Mouse (Mus musculus): ENCODE measurements at regions not wholly inside any gene's neighbourhood (a gene's known extent, or its start where the extent isn't known, plus 50 kb on each side); places are given as distances from the start of the nearest gene placed in this dataset.

DNA sequence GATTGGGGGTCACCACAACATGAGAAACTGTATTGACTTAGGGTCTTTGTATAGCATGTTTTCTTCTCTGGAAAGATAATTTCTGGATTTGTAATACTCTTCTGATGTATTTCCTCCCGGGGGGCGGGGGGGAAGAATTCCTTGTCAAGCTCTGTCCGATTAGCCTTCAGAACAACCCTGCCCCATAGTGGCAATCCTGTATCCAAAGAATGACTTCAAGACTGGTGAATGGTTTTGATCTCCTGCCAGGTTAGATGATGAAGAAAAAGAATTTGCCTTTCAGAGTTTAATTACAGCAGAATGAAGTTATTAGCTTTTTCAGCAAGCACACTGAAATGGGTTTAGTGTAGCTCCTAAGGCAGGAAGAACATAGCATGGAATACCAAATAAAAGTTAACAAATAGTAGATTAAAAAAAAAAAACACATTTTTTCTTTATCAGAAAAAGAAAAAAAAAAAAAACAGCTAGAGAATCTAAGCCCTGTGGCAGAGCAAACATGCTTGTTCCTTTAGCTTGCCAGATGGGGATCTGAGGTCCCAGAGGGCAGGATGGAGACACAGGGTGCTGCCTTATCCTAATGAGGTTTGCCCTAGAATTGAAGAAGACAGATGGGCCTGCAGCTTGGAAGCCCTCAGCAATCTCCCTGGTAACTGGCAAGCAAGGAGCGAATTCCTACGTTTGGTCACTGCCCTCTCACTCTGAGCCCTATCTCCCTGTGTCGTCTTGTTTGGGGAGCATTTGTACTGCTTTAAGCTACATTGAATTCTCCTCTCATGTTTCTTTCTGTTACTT lies 280.9 kb upstream of the Gm9972 start:
- Histone ChIP-seq H3K4me3 (ENCODE audit: low read depth, low read length) (no peak overlapping the region), H3K9ac (ENCODE audit: low read depth, low read length) (no peak overlapping the region), H3K36me3 (ENCODE audit: control insufficient read depth, insufficient read depth) (no peaks in the 10 kb centered on the region), H3K4me1 (replicated peaks; ENCODE audit: control insufficient read depth, insufficient read depth, low read length) (no peaks in the 10 kb centered on the region), H3K27ac (ENCODE audit: low read depth, low read length) (no peak overlapping the region), H3K27me3 (replicated peaks; ENCODE audit: control insufficient read depth, insufficient read depth, low read length) (no peaks in the 10 kb centered on the region), H3K9me3 (ENCODE audit: control insufficient read depth) (no peaks in the 10 kb centered on the region), H3K4me2 (replicated peaks; ENCODE audit: low read depth) (no peak overlapping the region)
- ATAC-seq, result no peak
- no peak for TF ChIP-seq CTCF (IDR thresholded peaks at IDR 0.05; ENCODE audit: low read depth)
- WGBS, result 66% methylated on average over 6 of the region's 6 CpGs

- H3K4me2 ChIP-seq (replicated peaks; ENCODE audit: low read depth), result no peak overlapping the region
- ATAC-seq, result no peak
- H3K4me1 ChIP-seq (replicated peaks; ENCODE audit: control insufficient read depth, insufficient read depth, low read length), result no peaks in the 10 kb centered on the region
- no peak overlapping the region for H3K9ac ChIP-seq (ENCODE audit: low read depth, low read length)
- H3K27me3 ChIP-seq (replicated peaks; ENCODE audit: control insufficient read depth, insufficient read depth, low read length), result no peaks in the 10 kb centered on the region
- H3K27ac ChIP-seq (ENCODE audit: low read depth, low read length), result no peak overlapping the region
- 71% methylated on average over 4 of the region's 4 CpGs for WGBS
- TF ChIP-seq CTCF (IDR thresholded peaks at IDR 0.05; ENCODE audit: low read depth), result no peak
- no peaks in the 10 kb centered on the region for H3K36me3 ChIP-seq (ENCODE audit: control insufficient read depth, insufficient read depth)
- H3K4me3 ChIP-seq (ENCODE audit: low read depth, low read length), result no peak overlapping the region
- no peaks in the 10 kb centered on the region for H3K9me3 ChIP-seq (ENCODE audit: control insufficient read depth)
Measured at GRCm38 (mm10) chr11:42755415-42755814, 280.1 kb upstream of the Gm9972 start.

GRCm38 (mm10) chr11:42765213-42765612 lies 270.3 kb upstream of the Gm9972 start:
- no peak overlapping the region for H3K9ac ChIP-seq (ENCODE audit: low read depth, low read length)
- no peak overlapping the region for H3K4me2 ChIP-seq (replicated peaks; ENCODE audit: low read depth)
- no peaks in the 10 kb centered on the region for H3K36me3 ChIP-seq (ENCODE audit: control insufficient read depth, insufficient read depth)
- H3K9me3 ChIP-seq (ENCODE audit: control insufficient read depth), result no peaks in the 10 kb centered on the region
- H3K4me1 ChIP-seq (replicated peaks; ENCODE audit: control insufficient read depth, insufficient read depth, low read length), result no peaks in the 10 kb centered on the region
- no peak for TF ChIP-seq CTCF (IDR thresholded peaks at IDR 0.05; ENCODE audit: low read depth)
- H3K27ac ChIP-seq (ENCODE audit: low read depth, low read length), result no peak overlapping the region
- ATAC-seq, result no peak
- H3K27me3 ChIP-seq (replicated peaks; ENCODE audit: control insufficient read depth, insufficient read depth, low read length), result no peaks in the 10 kb centered on the region
- H3K4me3 ChIP-seq (ENCODE audit: low read depth, low read length), result no peak overlapping the region

DNA sequence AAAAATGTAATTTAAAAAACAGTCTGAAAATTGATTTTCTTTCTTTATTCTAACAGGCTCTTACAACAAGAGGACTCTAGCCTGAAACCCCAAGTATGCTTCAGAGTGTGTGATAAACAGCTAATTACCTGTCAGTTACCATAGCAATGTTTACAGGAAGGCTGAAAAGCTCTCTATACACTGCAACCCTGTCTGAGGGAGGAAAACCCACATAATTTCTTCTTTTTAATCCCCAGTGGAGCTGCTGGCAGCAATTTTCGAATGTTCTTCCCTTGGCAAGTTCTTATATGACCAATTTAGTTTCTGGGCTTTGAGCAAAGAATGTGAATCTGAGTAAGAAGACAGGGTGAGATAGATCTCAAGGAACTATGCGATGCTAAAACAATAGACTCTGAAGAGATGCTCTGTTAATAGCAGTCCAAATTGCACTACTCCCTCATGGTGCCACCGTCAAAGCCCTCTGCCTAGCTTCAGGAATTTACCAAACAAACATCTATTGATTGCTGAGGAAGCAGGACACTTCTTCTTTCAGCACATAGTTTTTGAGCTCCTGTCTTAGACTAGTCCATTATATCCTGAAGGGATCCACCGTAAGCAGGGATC lies 260.4 kb upstream of the Gm9972 start:
- H3K36me3 ChIP-seq (ENCODE audit: control insufficient read depth, insufficient read depth), result no peaks in the 10 kb centered on the region
- TF ChIP-seq CTCF (IDR thresholded peaks at IDR 0.05; ENCODE audit: low read depth), result no peak
- H3K4me1 ChIP-seq (replicated peaks; ENCODE audit: control insufficient read depth, insufficient read depth, low read length), result no peaks in the 10 kb centered on the region
- no peaks in the 10 kb centered on the region for H3K27me3 ChIP-seq (replicated peaks; ENCODE audit: control insufficient read depth, insufficient read depth, low read length)
- no peaks in the 10 kb centered on the region for H3K9me3 ChIP-seq (ENCODE audit: control insufficient read depth)
- H3K4me3 ChIP-seq (ENCODE audit: low read depth, low read length), result no peak overlapping the region
- 57% methylated on average over 4 of the region's 4 CpGs for WGBS
- no peak for ATAC-seq
- no peak overlapping the region for H3K27ac ChIP-seq (ENCODE audit: low read depth, low read length)
- no peak overlapping the region for H3K9ac ChIP-seq (ENCODE audit: low read depth, low read length)
- H3K4me2 ChIP-seq (replicated peaks; ENCODE audit: low read depth), result no peak overlapping the region

GRCm38 (mm10) chr11:42811487-42811886 lies 224.1 kb upstream of the Gm9972 start:
- Histone ChIP-seq H3K9me3 (ENCODE audit: control insufficient read depth) (no peaks in the 10 kb centered on the region), H3K36me3 (ENCODE audit: control insufficient read depth, insufficient read depth) (no peaks in the 10 kb centered on the region), H3K4me2 (replicated peaks; ENCODE audit: low read depth) (no peak overlapping the region), H3K9ac (ENCODE audit: low read depth, low read length) (no peak overlapping the region), H3K4me1 (replicated peaks; ENCODE audit: control insufficient read depth, insufficient read depth, low read length) (no peaks in the 10 kb centered on the region), H3K27ac (ENCODE audit: low read depth, low read length) (no peak overlapping the region), H3K4me3 (ENCODE audit: low read depth, low read length) (no peak overlapping the region), H3K27me3 (replicated peaks; ENCODE audit: control insufficient read depth, insufficient read depth, low read length) (no peaks in the 10 kb centered on the region)
- ATAC-seq, result no peak
- WGBS, result 82% methylated on average over 1 of the region's 1 CpGs
- TF ChIP-seq CTCF (IDR thresholded peaks at IDR 0.05; ENCODE audit: low read depth), result no peak

GRCm38 (mm10) chr11:42815753-42816152 lies 219.8 kb upstream of the Gm9972 start:
- no peak for ATAC-seq
- 75% methylated on average over 2 of the region's 2 CpGs for WGBS

More at GRCm38 (mm10) chr11:42815753-42816152, 219.8 kb upstream of the Gm9972 start:
- no peaks in the 10 kb centered on the region for H3K4me1 ChIP-seq (replicated peaks; ENCODE audit: control insufficient read depth, insufficient read depth, low read length)
- H3K9me3 ChIP-seq (ENCODE audit: control insufficient read depth), result no peaks in the 10 kb centered on the region
- no peak overlapping the region for H3K9ac ChIP-seq (ENCODE audit: low read depth, low read length)
- no peak overlapping the region for H3K4me2 ChIP-seq (replicated peaks; ENCODE audit: low read depth)
- TF ChIP-seq CTCF (IDR thresholded peaks at IDR 0.05; ENCODE audit: low read depth), result no peak
- no peaks in the 10 kb centered on the region for H3K27me3 ChIP-seq (replicated peaks; ENCODE audit: control insufficient read depth, insufficient read depth, low read length)
- no peak overlapping the region for H3K4me3 ChIP-seq (ENCODE audit: low read depth, low read length)
- H3K36me3 ChIP-seq (ENCODE audit: control insufficient read depth, insufficient read depth), result no peaks in the 10 kb centered on the region
- H3K27ac ChIP-seq (ENCODE audit: low read depth, low read length), result no peak overlapping the region
